Mouse (Mus musculus) mature B cell (primary cell): ENCODE measurements around the gene Ltbp2.

Experiments
- in situ Hi-C: fragments of 300-500 bp; cut with MboI; formaldehyde crosslinking; loops from 2 replicates; pipeline ENCODE4 v1.14.3; 2019

Gene Ltbp2

DNA sequence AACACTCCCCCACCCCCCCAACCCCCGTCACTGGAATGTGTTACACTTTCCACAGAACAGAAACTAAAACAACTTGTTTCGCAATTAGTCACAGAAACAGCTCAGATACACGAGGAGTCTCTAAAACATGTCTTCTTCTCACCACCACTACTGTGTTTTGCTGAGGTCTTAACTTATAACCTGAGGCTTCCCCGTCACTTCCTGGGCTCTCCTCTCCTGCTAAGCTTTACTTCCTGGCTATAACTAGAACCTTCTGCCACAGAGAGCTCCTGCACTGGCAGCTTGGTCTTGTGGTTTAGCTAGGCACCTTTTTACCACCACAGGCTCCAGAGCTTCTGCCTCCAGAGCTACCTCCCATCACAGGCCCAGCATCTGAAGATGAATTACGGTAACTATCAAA lies 113.8 kb downstream of the Ltbp2 start:
- in situ Hi-C loops, result no loop called here

DNA sequence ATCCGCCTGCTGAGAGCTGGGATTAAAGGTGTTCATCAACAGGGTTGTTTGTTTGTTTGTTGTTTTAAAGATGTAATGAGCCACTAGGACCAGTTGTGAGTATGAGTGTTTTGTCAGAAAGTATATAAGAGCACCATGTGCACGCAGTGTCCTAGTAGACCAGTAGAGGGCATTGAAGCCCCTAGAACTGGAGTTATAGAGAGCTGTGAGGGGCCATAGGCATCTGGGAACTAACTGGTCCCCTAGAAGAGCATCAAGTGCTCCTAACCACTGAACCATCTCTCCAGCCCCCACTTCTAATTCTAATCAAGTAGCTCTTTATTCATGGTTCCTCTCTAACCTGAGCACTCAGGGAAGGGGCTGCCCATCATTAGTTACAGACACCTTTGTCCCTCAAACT lies 117.3 kb downstream of the Ltbp2 start:
- in situ Hi-C loops, result no loop called here

DNA sequence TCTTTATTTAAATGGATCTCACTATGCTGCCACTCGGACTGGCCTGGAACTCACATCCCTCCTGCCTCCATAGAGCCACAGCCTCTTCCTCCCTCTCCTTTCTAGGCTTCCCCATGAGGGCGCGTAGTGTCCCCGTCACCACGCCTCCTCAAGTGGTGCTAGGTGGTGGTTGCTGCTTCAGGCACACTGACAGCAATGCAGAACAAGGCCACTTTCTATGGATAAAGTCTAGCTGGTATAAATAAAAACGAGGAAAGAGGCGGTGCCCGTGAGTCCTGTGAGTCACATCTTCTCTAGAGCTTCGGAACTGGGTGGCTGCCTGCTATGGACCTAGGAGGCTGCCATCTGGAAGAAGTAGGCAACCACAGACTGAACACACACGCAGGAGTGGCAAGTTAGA lies 120.3 kb downstream of the Ltbp2 start:
- in situ Hi-C loops, result no loop called here

DNA sequence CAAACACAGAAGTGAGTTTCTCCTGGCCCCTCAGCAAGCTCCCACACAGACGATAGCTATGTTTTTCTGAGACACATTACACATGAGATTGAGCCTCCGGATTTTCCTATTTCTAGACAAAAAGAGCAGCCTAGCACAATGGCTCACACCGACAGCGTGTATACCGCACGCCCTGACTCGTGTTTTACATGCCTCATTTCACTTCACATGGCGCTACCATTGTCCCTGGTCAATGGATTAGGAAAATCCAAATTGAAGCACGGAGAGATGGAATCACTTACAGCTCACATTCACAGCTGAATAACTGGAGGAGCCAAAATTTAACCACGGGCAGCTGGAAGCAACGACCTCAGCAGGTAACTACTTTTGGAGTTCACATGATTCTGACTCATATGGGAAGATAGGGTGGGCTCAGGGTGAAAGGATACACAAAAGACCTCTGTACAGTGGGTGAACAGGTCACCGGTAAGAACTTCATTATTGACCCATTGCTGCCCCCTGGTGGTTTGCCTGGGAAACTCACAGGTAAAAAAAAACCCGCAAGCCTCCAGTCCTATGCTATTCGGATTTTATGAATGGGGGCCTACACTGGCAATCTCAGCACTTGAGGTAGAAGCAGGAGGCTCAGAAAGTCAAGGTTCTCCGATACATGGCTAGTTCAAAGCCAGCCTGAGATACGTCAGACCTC lies 121.2 kb downstream of the Ltbp2 start:
- in situ Hi-C loops, result no loop called here

DNA sequence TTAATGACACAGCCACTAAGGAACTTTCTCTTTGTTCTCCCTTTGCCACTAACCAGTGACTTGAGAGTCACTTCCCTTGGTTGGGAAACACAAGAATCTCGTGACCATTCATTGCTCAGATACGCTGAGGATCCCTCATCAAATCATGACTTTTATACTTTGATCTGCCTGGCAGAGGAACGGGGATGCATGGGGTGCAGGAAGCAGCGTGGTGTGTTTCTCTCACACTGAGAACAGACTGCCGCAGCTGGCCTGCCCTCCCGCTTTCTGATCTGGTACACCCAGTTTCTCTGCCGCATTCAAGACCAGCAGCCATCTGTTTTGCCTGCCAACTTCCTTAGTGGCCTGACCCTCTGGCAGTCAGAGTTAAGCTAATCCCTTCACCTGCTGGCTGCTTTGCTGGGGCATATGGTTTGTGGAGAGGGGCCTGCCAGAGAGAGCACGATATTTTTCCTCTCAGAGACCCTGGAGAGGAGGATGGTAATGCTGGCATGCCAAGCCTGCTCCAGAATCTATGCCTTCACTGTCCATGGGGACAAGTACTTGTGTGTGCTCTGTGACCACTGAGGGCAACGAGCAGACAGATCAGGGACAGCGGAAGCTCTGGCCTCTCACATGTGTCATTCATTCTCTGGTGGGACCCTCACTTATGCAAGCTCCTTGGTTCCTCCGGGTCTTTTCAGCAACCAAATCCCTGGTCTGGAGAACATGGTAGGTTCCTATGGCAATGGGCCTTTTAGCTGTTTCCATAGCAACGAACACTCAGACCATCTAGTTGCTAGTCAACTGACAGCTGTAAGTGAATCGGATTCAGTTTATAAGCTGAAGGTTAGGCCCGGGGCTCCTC lies 124.0 kb downstream of the Ltbp2 start:
- in situ Hi-C loops, result loop anchor here (5.0 kb wide), 1 partner anchor 100 kb away; no protein-coding TSS in a partner anchor

DNA sequence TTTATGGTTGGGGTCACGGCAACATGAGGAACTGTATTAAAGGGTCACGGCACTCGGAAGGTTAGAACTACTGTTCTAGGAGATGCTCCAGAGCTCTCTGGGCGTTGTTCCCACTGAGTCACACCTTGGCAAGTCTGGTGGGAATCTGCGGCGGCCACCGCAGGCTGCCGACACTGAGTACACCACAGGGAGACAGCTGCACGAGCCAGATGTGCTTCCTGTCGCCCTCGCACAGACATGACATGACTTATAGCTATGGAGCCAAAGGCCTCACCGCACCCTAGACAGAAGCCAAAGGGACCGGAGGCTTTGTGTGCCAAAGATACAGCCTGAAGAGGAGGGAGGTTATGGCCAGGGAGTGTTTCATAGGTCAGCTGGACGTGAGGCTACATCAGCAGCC lies 125.7 kb downstream of the Ltbp2 start:
- in situ Hi-C loops, result loop anchor here (5.0 kb wide), 1 partner anchor 98 kb away; no protein-coding TSS in a partner anchor

DNA sequence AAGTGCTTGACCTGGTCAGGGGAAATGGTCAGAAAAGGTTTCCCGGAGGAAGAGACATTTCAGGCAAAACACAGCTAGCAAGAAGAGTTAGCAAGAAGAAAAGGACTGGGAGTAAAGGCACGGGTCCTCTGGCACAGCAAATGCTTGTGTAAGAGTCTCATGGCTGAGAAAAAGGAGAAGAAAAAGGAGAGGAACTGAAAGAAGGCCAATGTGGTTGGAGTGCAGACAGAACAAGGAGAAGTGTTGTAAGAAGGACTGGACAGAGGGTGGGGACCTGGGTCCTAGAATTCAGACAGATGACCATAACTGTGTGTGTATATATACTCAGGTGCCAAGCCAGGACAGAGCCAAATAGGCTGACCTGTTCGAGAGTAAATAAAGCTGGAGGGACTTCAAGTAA lies 128.2 kb downstream of the Ltbp2 start:
- in situ Hi-C loops, result no loop called here

DNA sequence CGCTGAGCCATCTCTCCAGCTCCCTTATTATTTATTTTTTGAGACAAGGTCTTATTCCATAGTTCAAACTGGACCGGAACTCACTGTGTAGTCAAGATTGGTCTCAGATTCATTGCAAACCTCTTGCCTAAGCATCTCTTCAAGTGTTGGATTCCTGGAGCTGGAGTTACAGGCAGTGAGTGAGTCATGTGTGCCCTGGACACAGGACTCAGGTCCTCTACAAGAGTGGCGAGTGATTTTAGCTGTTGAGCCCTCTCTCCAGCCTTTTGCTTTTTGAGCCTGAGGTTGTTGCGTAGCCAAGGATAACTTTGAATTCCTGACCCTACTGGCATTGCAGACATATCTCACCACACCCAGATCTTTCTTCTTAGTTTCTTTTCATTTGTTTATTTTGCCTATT lies 130.6 kb downstream of the Ltbp2 start:
- in situ Hi-C loops, result no loop called here

DNA sequence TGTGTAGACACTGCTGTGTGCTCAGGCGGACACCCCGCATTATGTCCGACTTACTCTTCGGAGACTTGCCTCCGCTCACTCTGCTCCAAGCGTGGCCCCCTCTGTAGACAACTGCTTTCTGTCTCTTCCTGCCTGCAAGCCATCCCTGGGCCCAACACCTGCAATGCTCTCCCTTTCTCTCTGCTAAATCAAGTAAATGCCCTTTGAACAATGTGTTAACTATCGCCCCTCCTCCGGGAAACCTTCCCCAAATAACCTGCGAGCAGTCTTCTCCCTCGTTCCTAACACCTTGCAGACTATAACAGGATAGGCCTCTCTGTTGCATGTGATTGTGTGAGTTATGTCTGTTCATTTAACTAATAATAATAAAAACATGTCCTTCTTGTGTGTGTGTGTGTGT lies 132.8 kb downstream of the Ltbp2 start:
- in situ Hi-C loops, result no loop called here

DNA sequence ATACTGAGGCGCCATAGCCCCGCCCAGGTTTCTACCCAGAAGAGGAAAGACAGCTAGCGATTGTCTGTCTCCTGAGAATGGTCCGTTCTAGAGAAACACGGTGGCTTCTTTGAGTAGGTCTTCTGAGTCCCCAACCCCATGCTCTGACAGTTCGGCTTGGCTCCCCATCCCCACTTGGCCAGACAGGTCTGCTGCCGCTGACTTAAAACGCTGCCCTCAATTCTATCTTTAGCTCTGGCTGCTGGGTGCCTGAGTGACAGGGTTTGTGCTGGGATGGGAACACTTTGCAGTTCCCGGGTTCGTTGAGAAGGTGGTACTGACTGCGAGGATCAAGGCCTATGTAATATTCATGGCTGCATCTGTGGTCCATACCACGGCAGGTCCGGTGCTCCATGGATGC lies 143.0 kb downstream of the Ltbp2 start:
- in situ Hi-C loops, result no loop called here
